Mouse (Mus musculus): ENCODE measurements around the gene Olfr974.

GRCm38 (mm10) chr9:39907036-39907435, 30.3 kb upstream of the Olfr974 start, which contains the start of gene Olfr229:
- TF ChIP-seq POLR2A (IDR thresholded peaks at IDR 0.05; ENCODE audit: extremely low read depth, insufficient read depth, low read length) (no peak), CTCF (IDR thresholded peaks at IDR 0.05; ENCODE audit: low read depth, low read length) (no peak)
